Mouse (Mus musculus): ENCODE data around the gene Dhx37.

GRCm38 (mm10) chr5:125400903-125401302 lies 33.0 kb downstream of the Dhx37 start:
- no peak for TF ChIP-seq MAX (IDR thresholded peaks at IDR 0.05; ENCODE audit: low read length)
- TF ChIP-seq TAL1 (IDR thresholded peaks at IDR 0.05; ENCODE audit: low read length): no peak
- no peak for TF ChIP-seq CTCF (IDR thresholded peaks at IDR 0.05 in 2 of 3, conservative IDR thresholded peaks at IDR 0.05 in 1 of 3; ENCODE audit: control insufficient read depth in 1 of 3, insufficient read depth in 1 of 3, low read depth in 2 of 3, low read length in 3 of 3, poor library complexity in 1 of 3, severe bottlenecking in 1 of 3)
- no peak for TF ChIP-seq KAT2A (conservative IDR thresholded peaks at IDR 0.05; ENCODE audit: low read depth, low read length)
- no peak for TF ChIP-seq POLR2A (IDR thresholded peaks at IDR 0.05; ENCODE audit: control insufficient read depth in 1 of 2, insufficient read depth in 1 of 2, low read depth in 1 of 2, low read length in 2 of 2, poor library complexity in 1 of 2)
- TF ChIP-seq ETS1 (IDR thresholded peaks at IDR 0.05; ENCODE audit: low read depth, low read length): no peak
- TF ChIP-seq TBP (IDR thresholded peaks at IDR 0.05; ENCODE audit: low read depth, low read length): no peak
- TF ChIP-seq EP300 (IDR thresholded peaks at IDR 0.05; ENCODE audit: low read depth in 1 of 2, low read length in 2 of 2): no peak
- TF ChIP-seq MYC (IDR thresholded peaks at IDR 0.05; ENCODE audit: low read depth, low read length): no peak
- no peak for TF ChIP-seq TCF12 (IDR thresholded peaks at IDR 0.05; ENCODE audit: low read depth, low read length)

All from MEL (cell line).